Mouse (Mus musculus) forebrain, embryonic 11.5 days (tissue): Measurements from ENCODE around the gene Pcdh15. TPM values are rescaled to one million over a fixed set of nuclear protein-coding genes. Genes with fewer than 3 reads are reported as not detected.

ENCODE experiments used
- ATAC-seq: fragments of 200-750 bp; cut with Nextera tagmentation; replicated peaks from 2 replicates; pipeline ENCODE4 v1.8.0; 2017; ENCODE audit warnings: moderate TSS enrichment; ENCODE audit not compliant: low FRiP score
- DNase-seq: peaks from one replicate; pipeline ENCODE4 v3.0.0-alpha.2; 2017; ENCODE audit warnings: low spot score
- H3K27ac ChIP-seq: fragments of 300-500 bp; sonication (generic); 2 replicates; pipeline ENCODE4 v1.5.1; 2014; ENCODE audit warnings: low read depth, low read length
- H3K27me3 ChIP-seq: fragments of 300-500 bp; sonication (generic); 2 replicates; pipeline ENCODE4 v1.6.1; 2014; ENCODE audit warnings: mild to moderate bottlenecking, low read length, mixed read lengths; ENCODE audit not compliant: control insufficient read depth, insufficient read depth
- H3K36me3 ChIP-seq: fragments of 300-500 bp; sonication (generic); 2 replicates; pipeline ENCODE4 v1.6.1; 2014; ENCODE audit warnings: mild to moderate bottlenecking, low read length, moderate library complexity, mixed read lengths; ENCODE audit not compliant: control insufficient read depth, insufficient read depth
- H3K4me1 ChIP-seq: fragments of 300-500 bp; sonication (generic); replicated peaks from 2 replicates; pipeline ENCODE4 v1.6.1; 2014; ENCODE audit warnings: low read length, mixed read lengths; ENCODE audit not compliant: control insufficient read depth, insufficient read depth
- H3K4me2 ChIP-seq: fragments of 300-500 bp; sonication (generic); 2 replicates; pipeline ENCODE4 v1.6.1; 2014; ENCODE audit warnings: low read depth, mild to moderate bottlenecking, low read length, moderate library complexity, mixed read lengths; ENCODE audit not compliant: severe bottlenecking
- H3K4me3 ChIP-seq: fragments of 300-500 bp; sonication (generic); 2 replicates; pipeline ENCODE4 v1.5.1; 2014; ENCODE audit warnings: low read depth, low read length
- H3K9ac ChIP-seq: fragments of 300-500 bp; sonication (generic); 2 replicates; pipeline ENCODE4 v1.6.1; 2014; ENCODE audit warnings: low read length
- H3K9me3 ChIP-seq: fragments of 300-500 bp; sonication (generic); 2 replicates; pipeline ENCODE4 v1.6.1; 2016; ENCODE audit warnings: low read length, mixed read lengths; ENCODE audit not compliant: control insufficient read depth
- WGBS: fragments of 180-500 bp; shearing (Covaris S2); extraction: QIAGEN DNeasy Blood & Tissue Kit; methylation state at CpG from one replicate; pipeline ENCODE4 v1.1.7; 2014; 5-methylcytosine and 5-hydroxymethylcytosine counted together
- polyA plus RNA-seq: library from polyadenylated mRNA; unstranded; fragments of >200 nt; fragmentation: Nextera tagmentation; extraction: Ambion mirVana; gene quantifications from 2 replicates; pipeline ENCODE4 v1.2.1, GENCODE M21; 2014

Gene Pcdh15
- polyA plus RNA-seq, 1 experiment from 2014 or later = 1.0 TPM

- H3K4me2 ChIP-seq = no peak overlapping the region
- ATAC-seq = no peak
- DNase-seq = no peak
- H3K4me3 ChIP-seq = no peak overlapping the region
- H3K9ac ChIP-seq = no peak overlapping the region
- H3K9me3 ChIP-seq = no peaks in the 10 kb centered on the region
- H3K27me3 ChIP-seq = no peaks in the 10 kb centered on the region
- no peak overlapping the region for H3K27ac ChIP-seq
- H3K4me1 ChIP-seq = no peaks in the 10 kb centered on the region
- H3K36me3 ChIP-seq = no peaks in the 10 kb centered on the region
Observed at GRCm38 (mm10) chr10:74258639-74259038, 1159.5 kb downstream of the Pcdh15 start.

GRCm38 (mm10) chr10:74269637-74270269 is 1170.6 kb downstream of the Pcdh15 start:
- WGBS = 74% methylated on average over 6 of the region's 6 CpGs
- Histone ChIP-seq H3K9me3 (no peaks in the 10 kb centered on the region), H3K27me3 (no peaks in the 10 kb centered on the region), H3K27ac (no peak overlapping the region), H3K4me1 (no peaks in the 10 kb centered on the region), H3K36me3 (no peaks in the 10 kb centered on the region), H3K9ac (no peak overlapping the region), H3K4me3 (no peak overlapping the region), H3K4me2 (no peak overlapping the region)
- ATAC-seq = no peak
- DNase-seq = no peak

GRCm38 (mm10) chr10:74270894-74271293 is 1171.8 kb downstream of the Pcdh15 start:
- ATAC-seq = no peak
- Histone ChIP-seq H3K27ac (no peak overlapping the region), H3K27me3 (no peaks in the 10 kb centered on the region), H3K4me1 (no peaks in the 10 kb centered on the region), H3K4me3 (no peak overlapping the region), H3K9me3 (no peaks in the 10 kb centered on the region), H3K36me3 (no peaks in the 10 kb centered on the region), H3K4me2 (no peak overlapping the region), H3K9ac (no peak overlapping the region)
- no peak for DNase-seq
- WGBS = 86% methylated on average over 5 of the region's 5 CpGs

- Histone ChIP-seq H3K27me3 (no peaks in the 10 kb centered on the region), H3K4me2 (no peak overlapping the region), H3K4me1 (no peaks in the 10 kb centered on the region), H3K27ac (no peak overlapping the region), H3K9me3 (no peaks in the 10 kb centered on the region), H3K9ac (no peak overlapping the region), H3K4me3 (no peak overlapping the region), H3K36me3 (no peaks in the 10 kb centered on the region)
- WGBS = 89% methylated on average over 2 of the region's 2 CpGs
- ATAC-seq = no peak
- no peak for DNase-seq
Observed at GRCm38 (mm10) chr10:74304120-74304519, 1205.0 kb downstream of the Pcdh15 start.

- Histone ChIP-seq H3K4me3 (no peak overlapping the region), H3K27ac (no peak overlapping the region), H3K9me3 (no peaks in the 10 kb centered on the region), H3K9ac (no peak overlapping the region), H3K4me1 (no peaks in the 10 kb centered on the region), H3K27me3 (no peaks in the 10 kb centered on the region), H3K36me3 (no peaks in the 10 kb centered on the region), H3K4me2 (no peak overlapping the region)
- WGBS = 82% methylated on average over 5 of the region's 5 CpGs
- no peak for ATAC-seq
- no peak for DNase-seq
Observed at GRCm38 (mm10) chr10:74305439-74306158, 1206.5 kb downstream of the Pcdh15 start.

- H3K9ac ChIP-seq = no peak overlapping the region
- no peak overlapping the region for H3K4me2 ChIP-seq
- no peak for ATAC-seq
- no peak overlapping the region for H3K27ac ChIP-seq
- H3K27me3 ChIP-seq = no peaks in the 10 kb centered on the region
- DNase-seq = no peak
- H3K4me1 ChIP-seq = no peaks in the 10 kb centered on the region
- H3K36me3 ChIP-seq = no peaks in the 10 kb centered on the region
- H3K4me3 ChIP-seq = no peak overlapping the region
- WGBS = 95% methylated on average over 3 of the region's 3 CpGs
- no peaks in the 10 kb centered on the region for H3K9me3 ChIP-seq
Observed at GRCm38 (mm10) chr10:74307035-74307434, 1207.9 kb downstream of the Pcdh15 start.

GRCm38 (mm10) chr10:74316091-74316490 is 1216.9 kb downstream of the Pcdh15 start:
- H3K4me1 ChIP-seq = no peaks in the 10 kb centered on the region
- no peaks in the 10 kb centered on the region for H3K36me3 ChIP-seq
- no peaks in the 10 kb centered on the region for H3K27me3 ChIP-seq
- 96% methylated on average over 2 of the region's 2 CpGs for WGBS
- DNase-seq (no peak), ATAC-seq (no peak)
- H3K4me2 ChIP-seq = no peak overlapping the region
- H3K27ac ChIP-seq = no peak overlapping the region
- no peaks in the 10 kb centered on the region for H3K9me3 ChIP-seq
- H3K4me3 ChIP-seq = no peak overlapping the region
- H3K9ac ChIP-seq = no peak overlapping the region

GRCm38 (mm10) chr10:74335412-74335811 is 1236.3 kb downstream of the Pcdh15 start:
- no peak for ATAC-seq

More at GRCm38 (mm10) chr10:74335412-74335811, 1236.3 kb downstream of the Pcdh15 start:
- H3K4me2 ChIP-seq = no peak overlapping the region
- H3K4me3 ChIP-seq = no peak overlapping the region
- WGBS = 95% methylated on average over 7 of the region's 7 CpGs
- no peak overlapping the region for H3K9ac ChIP-seq
- no peaks in the 10 kb centered on the region for H3K9me3 ChIP-seq
- H3K27ac ChIP-seq = no peak overlapping the region
- no peaks in the 10 kb centered on the region for H3K4me1 ChIP-seq
- H3K36me3 ChIP-seq = no peaks in the 10 kb centered on the region
- DNase-seq = no peak
- no peaks in the 10 kb centered on the region for H3K27me3 ChIP-seq
